Mouse (Mus musculus): ENCODE measurements at regions not wholly inside any gene's neighbourhood (a gene's known extent, or its start where the extent isn't known, plus 50 kb on each side); places are given as distances from the start of the nearest gene placed in this dataset.
"Not testable (repeated sequence)": the region's sequence is repeated elsewhere in the genome, so short reads cannot be mapped to it uniquely, and the experiment has no call there.

GRCm38 (mm10) chr16:8914183-8914582, 84.3 kb downstream of the 1810013L24Rik start:
- DNase-seq; H3K4me3 ChIP-seq; intact Hi-C loops (cut with DNase I); H3K27ac ChIP-seq: not testable (repeated sequence)

DNA sequence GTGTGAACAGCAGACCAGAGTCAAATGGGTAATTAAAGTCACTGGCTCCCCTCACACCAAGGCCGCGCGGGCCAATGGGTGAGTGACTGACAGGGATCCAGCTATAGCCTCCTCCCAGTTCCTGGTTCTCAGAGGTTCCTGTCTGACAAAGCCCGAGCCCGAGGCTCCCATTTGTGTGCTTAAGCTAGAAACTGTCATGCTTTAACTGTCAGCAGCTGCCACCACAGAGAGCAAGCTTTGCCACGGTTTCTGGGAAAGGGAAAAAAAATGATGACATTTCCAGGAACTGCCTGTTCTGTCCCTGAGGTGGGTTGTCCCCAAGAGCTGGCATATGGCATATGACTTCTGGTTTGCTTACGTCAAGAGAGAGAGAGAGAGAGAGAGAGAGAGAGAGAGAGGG, 86.2 kb downstream of the 1810013L24Rik start:
- intact Hi-C loops (cut with DNase I) = no loop called here
- Histone ChIP-seq H3K4me3 (no peak overlapping the region), H3K27ac (no peak overlapping the region)
- TF ChIP-seq CTCF (IDR thresholded peaks at IDR 0.05) = no peak
- DNase-seq = no peak

GRCm38 (mm10) chr16:8918741-8919535, 89.0 kb downstream of the 1810013L24Rik start:
- TF ChIP-seq CTCF (IDR thresholded peaks at IDR 0.05) = no peak
- intact Hi-C loops (cut with DNase I) = no loop called here
- no peak for DNase-seq
- Histone ChIP-seq H3K4me3 (no peak overlapping the region), H3K27ac (no peak overlapping the region)

GRCm38 (mm10) chr16:8924732-8925131, 94.8 kb downstream of the 1810013L24Rik start:
- H3K27ac ChIP-seq = no peak overlapping the region
- intact Hi-C loops (cut with DNase I) = no loop called here
- DNase-seq = no peak
- TF ChIP-seq CTCF (IDR thresholded peaks at IDR 0.05) = no peak
- no peak overlapping the region for H3K4me3 ChIP-seq

- intact Hi-C loops (cut with DNase I) = no loop called here
Observed at GRCm38 (mm10) chr16:8931961-8932360, 102.1 kb downstream of the 1810013L24Rik start.

DNA sequence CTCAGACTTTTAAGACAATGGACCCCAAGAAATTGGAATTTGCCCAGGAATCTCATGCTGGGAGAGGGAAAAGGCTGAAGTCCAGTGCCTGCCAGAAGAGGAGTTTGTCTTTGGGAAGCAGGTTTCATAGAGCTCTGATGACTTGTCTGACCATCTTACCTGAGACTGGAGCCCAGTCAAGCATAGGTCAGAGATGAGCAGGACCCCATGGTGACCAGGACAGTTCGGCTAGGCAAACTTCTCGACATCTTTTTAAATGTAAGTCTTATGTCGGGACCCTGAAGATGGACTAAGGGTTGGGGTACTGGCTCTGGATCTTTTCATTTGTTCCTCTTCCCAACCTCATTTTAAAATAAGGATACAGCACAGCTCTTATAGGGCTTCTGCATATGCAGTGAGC, 103.2 kb downstream of the 1810013L24Rik start:
- Histone ChIP-seq H3K27ac (no peak overlapping the region), H3K4me3 (no peak overlapping the region)
- no peak for TF ChIP-seq CTCF (IDR thresholded peaks at IDR 0.05)
- intact Hi-C loops (cut with DNase I) = no loop called here
- DNase-seq = no peak

More at GRCm38 (mm10) chr16:8931961-8932360, 102.1 kb downstream of the 1810013L24Rik start:
- Histone ChIP-seq H3K4me3 (no peak overlapping the region), H3K27ac (no peak overlapping the region)
- DNase-seq = no peak
- no peak for TF ChIP-seq CTCF (IDR thresholded peaks at IDR 0.05)

GRCm38 (mm10) chr16:8936446-8936845, 106.5 kb downstream of the 1810013L24Rik start:
- TF ChIP-seq CTCF (IDR thresholded peaks at IDR 0.05) = no peak
- no peak overlapping the region for H3K27ac ChIP-seq
- intact Hi-C loops (cut with DNase I) = no loop called here
- H3K4me3 ChIP-seq = no peak overlapping the region
- DNase-seq = no peak

DNA sequence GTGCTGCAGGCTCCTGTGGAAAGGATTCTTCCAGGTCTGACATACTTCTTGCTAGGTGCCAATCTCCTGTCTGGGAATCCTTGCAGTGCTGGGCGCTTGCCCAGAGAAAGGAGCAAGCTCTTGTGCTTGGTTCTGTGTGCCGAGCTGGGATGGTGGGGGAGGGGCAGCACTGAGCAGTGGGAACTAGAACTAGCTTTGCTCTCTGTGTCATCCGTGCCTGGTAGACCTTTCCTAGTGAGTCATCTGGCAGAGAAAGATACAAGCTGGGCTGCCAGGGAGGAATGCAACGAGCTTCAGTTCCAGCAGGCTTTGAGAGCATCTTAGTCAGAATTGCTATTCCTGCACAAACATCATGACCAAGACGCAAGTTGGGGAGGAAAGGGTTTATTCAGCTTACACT, 108.6 kb downstream of the 1810013L24Rik start:
- no peak overlapping the region for H3K27ac ChIP-seq
- TF ChIP-seq CTCF (IDR thresholded peaks at IDR 0.05) = no peak
- H3K4me3 ChIP-seq = no peak overlapping the region
- intact Hi-C loops (cut with DNase I) = no loop called here
- DNase-seq = peak; percentile 45

DNA sequence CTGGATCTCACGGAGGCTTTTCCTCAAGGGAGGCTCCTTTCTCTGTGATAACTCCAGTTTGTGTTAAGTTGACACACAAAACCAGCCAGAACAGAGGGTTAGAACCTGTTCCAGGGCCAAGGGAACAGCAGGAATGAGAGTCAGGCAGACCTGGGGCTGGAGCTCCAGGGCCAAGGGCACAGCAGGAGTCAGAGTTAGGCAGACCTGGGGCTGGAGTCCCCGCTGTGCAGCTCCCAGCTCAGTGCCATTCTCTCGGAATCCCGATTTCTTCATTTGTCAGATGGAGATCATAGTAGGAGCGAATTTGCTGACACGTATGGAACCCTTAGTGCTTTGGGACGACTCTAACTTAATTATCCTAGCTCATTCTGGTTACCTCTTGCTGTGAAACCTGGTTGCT, 109.2 kb downstream of the 1810013L24Rik start:
- intact Hi-C loops (cut with DNase I) = no loop called here
- no peak for DNase-seq
- no peak for TF ChIP-seq CTCF (IDR thresholded peaks at IDR 0.05)
- Histone ChIP-seq H3K27ac (no peak overlapping the region), H3K4me3 (no peak overlapping the region)

DNA sequence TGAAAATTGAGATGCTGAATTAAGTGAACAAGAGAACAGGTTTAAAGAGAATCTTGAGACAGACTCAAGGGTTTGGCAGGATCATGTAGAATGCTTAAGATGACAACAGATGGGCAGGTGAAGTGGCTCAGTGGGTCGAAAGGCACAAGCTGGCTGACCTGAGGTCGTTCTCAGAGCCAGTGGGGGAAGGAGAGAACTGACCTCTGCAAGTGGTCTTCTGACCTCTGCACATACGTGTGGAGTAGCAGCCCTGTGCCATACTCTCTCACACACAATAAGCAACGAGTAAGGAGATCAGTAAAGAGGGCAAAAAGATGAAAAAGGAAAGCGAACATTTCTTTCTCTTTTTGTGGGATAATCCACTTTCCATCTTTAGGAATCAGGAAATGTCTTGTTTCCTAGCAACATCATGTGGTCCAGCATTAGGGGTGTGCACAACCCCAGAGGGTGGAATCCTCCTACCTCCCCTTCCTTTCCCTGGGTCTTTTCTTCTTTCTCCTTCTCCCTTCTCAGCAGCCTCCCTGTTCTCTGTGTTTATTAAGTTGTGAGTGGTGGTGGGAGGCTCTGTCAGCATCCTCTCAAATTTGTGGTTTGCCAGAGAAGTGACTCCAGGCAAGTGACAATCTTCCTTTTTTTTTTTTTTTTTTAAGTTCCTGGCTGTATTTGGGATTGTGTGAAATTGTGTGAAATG, 114.7 kb downstream of the 1810013L24Rik start:
- DNase-seq = no peak
- no peak for TF ChIP-seq CTCF (IDR thresholded peaks at IDR 0.05)
- intact Hi-C loops (cut with DNase I) = no loop called here
- H3K4me3 ChIP-seq = no peak overlapping the region
- H3K27ac ChIP-seq = no peak overlapping the region

- intact Hi-C loops (cut with DNase I) = no loop called here
- TF ChIP-seq CTCF (IDR thresholded peaks at IDR 0.05) = no peak
- no peak overlapping the region for H3K27ac ChIP-seq
- DNase-seq = no peak
- H3K4me3 ChIP-seq = no peak overlapping the region
Observed at GRCm38 (mm10) chr16:8947846-8948245, 117.9 kb downstream of the 1810013L24Rik start.

GRCm38 (mm10) chr16:8951156-8951899, 121.4 kb downstream of the 1810013L24Rik start:
- Histone ChIP-seq H3K27ac (no peak overlapping the region), H3K4me3 (no peak overlapping the region)
- no peak for TF ChIP-seq CTCF (IDR thresholded peaks at IDR 0.05)
- DNase-seq = no peak
- intact Hi-C loops (cut with DNase I) = no loop called here

- TF ChIP-seq CTCF (IDR thresholded peaks at IDR 0.05) = no peak
- intact Hi-C loops (cut with DNase I) = no loop called here
- H3K27ac ChIP-seq = no peak overlapping the region
Observed at GRCm38 (mm10) chr16:8961739-8962138, 131.8 kb downstream of the 1810013L24Rik start.

More at GRCm38 (mm10) chr16:8961739-8962138, 131.8 kb downstream of the 1810013L24Rik start:
- no peak for DNase-seq
- no peak overlapping the region for H3K4me3 ChIP-seq
